Mouse (Mus musculus) large intestine, adult 2 months (tissue): ENCODE measurements around the gene Vmn2r47. TPM values are rescaled to one million over a fixed set of nuclear protein-coding genes. Genes with fewer than 3 reads are reported as not detected.
"Not testable (repeated sequence)": the region's sequence is repeated elsewhere in the genome, so short reads cannot be mapped to it uniquely, and the experiment has no call there.

Experiments
- DNase-seq: peaks from one replicate; pipeline ENCODE4 v3.0.0-alpha.2; 2012; ENCODE audit warnings: low read depth, low spot score
- WGBS: fragments of 180-500 bp; shearing (Covaris S2); methylation state at CpG from one replicate; pipeline ENCODE4 v1.1.7; 2018; 5-methylcytosine and 5-hydroxymethylcytosine counted together
- polyA plus RNA-seq: library from polyadenylated mRNA; depleted of rRNA; stranded (reverse); fragments of >200 nt; gene quantifications from 2 replicates; pipeline ENCODE4 v1.2.3, GENCODE M21; 2012; rRNA removed

Vmn2r47 gene
- not detected in 2 replicates for polyA plus RNA-seq

DNA sequence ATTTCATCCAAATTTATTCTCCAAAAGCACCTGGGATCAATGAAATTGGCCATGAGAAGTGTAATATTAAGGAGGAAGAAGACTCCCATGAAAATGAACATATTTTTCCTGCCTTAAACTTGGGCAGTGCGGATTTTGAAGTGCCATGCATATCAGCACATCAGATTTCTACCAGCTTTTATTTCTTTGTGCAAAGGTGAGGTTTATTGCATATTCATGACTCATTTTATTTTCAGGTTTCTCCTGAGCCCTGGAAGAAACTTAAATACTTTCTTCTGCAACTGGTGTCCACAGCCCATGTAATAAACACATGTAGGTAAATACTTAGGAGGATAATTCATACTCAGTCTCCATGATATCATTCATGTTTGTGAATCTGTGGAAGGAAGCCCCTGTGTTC is at the start of gene Vmn2r47:
Vmn2r47 (minus strand) TSS at position 101 of the 400 bp plus-strand sequence.
- DNase-seq: not testable (repeated sequence)
- WGBS: no CpG with 5 or more reads among the region's 1 CpGs

DNA sequence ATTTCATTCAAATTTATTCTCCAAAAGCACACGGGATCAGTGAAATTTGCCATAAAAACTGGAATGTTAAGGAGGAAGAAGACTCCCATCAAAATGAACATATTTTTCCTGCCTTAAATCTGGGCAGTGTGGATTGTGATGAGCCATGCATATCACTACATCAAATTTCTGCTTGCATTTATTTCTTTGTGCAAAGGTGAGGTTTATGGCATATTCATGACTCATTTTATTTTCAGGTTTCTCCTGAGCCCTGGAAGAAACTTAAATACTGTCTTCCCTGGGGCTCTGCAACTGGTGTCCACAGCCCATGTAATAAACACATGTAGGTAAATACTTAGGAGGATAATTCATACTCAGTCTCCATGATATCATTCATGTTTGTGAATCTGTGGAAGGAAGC is 70.7 kb downstream of the Vmn2r47 start, which contains the start of gene Vmn2r46:
Vmn2r46 (minus strand) TSS at position 101 of the 400 bp plus-strand sequence.
- no CpG with 5 or more reads among the region's 1 CpGs for WGBS
- not testable (repeated sequence) for DNase-seq

Other genes starting within 250 kb of the Vmn2r47 start
- not detected in 2 replicates for gene Vmn2r46, start 70.8 kb downstream of the Vmn2r47 start, polyA plus RNA-seq
- not detected in 2 replicates for gene Vmn2r48, start 112.3 kb upstream of the Vmn2r47 start, polyA plus RNA-seq
- gene Vmn2r49, start 150.9 kb upstream of the Vmn2r47 start, polyA plus RNA-seq: not detected in 2 replicates
- gene Vmn2r50, start 212.0 kb upstream of the Vmn2r47 start, polyA plus RNA-seq: not detected in 2 replicates